Mouse (Mus musculus) ZHBTc4 (cell line): Measurements from ENCODE around the gene Catsper3.
A peak's percentile ranks its signal among the peaks of the same experiment; 100 is the strongest.

ENCODE experiments used
- DNase-seq: peaks from one replicate; pipeline ENCODE4 v3.0.0-alpha.2; 2011; ENCODE audit warnings: low read depth, low spot score

Gene Catsper3

DNA sequence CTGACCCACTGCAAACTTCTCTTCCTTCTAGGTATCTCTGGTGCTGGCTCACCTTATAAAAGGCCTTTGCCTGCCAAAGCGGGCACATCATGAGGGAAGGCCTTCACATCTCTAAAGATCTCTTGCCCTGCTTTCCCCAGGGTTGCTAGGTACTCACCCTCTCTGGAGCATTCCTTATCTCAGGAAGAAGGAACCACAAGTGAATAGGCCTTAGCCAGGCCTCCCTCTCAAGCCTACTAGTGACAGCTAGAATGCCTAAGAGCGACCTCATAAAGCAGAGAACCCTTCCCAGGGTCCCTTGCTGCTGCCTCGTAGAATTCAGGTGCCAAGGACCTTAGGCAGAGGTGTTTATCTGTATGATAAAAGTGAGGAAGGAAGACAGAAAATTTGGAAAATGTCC is at the start of gene Catsper3:
Gene Catsper3, plus strand, starts transcription at position 301 of the 400 bp plus-strand sequence.
- no peak for DNase-seq

DNA sequence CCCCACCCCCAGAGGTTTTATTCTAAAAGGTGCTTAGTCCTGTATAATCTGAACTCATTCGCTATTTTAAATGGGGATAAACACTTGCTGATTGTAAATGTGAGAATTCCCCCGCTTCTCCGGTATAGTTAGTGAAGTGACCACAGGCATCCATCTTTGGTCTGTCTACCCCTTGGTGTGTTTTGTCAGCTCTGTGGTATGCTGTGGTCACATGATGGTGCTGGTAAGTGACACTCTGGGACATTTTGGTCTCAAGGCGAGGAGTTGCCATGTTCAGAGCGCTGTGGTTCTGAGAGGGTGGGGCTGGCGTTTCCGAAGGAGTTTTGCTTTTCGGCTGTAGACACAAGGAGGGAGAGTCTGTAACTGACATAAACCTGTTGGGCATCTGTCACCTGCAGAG is 46.5 kb upstream of the Catsper3 start:
- DNase-seq, result no peak

DNA sequence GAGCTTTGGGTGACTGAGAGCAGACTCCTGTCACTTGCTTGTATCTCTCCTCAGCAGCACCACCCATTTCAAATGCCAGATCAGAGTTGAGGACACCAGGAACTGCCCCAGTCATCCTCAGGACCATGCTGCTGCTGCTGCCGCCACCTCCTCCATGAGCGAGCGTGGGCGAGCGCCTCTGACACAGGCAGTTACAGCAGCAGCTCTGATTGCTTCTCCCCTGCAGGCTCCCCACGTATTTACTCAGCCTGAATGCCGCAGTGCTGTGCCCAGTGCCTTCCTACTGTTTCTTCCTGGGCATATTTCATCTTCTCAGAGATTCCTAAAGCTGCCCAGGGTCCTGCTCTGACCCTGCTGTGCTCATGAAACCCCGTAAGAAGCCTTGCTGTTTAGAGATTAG is 42.1 kb upstream of the Catsper3 start:
- DNase-seq, result no peak

DNA sequence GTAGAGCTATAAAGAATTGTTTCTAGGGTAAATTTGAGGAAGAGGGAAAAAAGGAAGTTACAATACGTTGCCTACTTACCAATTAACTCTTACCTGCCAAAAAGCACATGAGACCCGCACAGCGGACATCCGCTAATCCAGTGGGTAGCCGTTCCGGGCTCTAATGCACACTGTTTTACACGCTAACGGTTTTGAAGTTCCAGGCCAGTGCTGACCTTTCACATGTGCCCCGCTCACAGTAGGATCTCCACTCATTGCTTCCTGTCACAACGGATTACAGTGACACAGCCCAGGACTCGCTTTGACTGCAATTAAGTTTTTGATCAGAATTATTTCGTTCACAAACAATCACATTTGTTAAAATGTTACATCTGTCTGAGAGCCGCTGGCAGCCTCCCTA is 30.0 kb upstream of the Catsper3 start:
- DNase-seq, result no peak

DNA sequence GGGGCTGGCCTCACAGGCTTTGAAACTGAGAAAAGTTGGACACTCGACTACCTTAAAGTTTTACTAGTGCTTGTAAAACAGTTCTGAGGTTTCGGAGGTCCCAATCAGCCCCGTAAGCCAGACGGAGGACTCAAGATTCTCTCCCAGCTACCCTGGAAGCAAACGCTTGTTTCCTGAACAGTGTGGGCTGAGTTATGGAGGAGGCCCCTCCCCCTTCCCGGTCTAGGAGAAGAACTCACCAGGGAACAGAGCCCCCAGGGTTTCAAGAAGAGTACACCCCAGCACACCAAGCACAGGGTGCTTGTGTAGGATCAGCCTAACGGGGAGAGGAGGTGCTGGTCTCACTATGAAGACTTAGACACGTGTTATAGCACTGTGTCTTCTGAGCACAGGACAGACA is 27.6 kb upstream of the Catsper3 start:
- DNase-seq, result peak; percentile 67

DNA sequence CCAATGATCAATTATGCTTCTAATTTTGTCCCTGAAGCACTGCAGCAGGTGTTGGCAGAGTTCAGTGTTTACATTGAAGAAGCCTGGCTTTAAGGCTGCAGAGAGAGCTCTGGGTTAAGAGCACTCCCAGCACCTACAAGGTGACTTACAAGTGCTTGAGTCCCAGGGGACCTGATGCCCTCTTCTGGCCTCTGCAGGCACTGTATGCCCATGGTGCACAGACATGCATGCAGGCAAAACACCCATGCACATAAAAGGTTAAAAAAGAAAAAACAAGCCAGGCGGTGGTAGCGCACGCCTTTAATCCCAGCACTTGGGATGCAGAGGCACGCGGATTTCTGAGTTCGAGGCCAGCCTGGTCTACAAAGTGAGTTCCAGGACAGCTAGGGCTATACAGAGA is 26.7 kb upstream of the Catsper3 start:
- DNase-seq, result peak; percentile 86

DNA sequence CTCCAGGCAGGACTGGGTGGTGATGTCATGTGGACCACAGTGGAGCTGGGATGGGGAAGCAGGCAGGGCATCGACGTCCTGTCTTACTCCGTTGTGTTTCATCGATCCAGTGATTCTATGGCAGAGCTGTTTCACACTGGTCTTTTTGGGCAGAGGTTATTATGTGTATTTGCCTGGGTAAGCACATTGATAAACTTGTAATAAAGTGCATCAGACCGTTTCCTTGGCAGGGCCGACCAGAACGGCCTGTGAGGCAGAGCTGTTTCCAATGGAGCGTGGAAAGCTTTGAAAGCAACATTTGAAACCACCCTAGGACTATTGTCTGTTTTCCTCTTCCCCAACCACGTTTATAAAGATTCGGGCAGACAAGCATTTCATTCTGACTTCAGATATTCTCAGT is 23.8 kb upstream of the Catsper3 start:
- DNase-seq, result no peak

DNA sequence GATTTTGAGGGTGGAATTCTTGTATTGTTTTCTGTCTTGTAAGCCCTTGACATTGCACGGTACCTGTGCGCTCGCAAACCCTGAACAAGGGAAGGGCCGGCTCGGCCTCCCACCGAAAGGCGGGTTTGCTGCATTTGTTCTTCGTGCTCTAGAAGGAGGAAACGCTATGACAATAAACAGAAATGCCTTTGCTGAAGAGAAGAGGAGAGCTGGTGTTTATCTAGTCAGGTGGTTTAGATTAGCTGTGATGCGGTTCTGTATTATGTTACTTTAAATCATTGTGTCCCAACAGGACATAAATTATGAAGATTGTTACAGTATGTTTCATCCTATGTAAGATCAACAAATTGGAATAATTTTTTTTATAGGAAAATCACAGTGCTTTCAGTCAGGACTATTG is 22.9 kb upstream of the Catsper3 start:
- no peak for DNase-seq

DNA sequence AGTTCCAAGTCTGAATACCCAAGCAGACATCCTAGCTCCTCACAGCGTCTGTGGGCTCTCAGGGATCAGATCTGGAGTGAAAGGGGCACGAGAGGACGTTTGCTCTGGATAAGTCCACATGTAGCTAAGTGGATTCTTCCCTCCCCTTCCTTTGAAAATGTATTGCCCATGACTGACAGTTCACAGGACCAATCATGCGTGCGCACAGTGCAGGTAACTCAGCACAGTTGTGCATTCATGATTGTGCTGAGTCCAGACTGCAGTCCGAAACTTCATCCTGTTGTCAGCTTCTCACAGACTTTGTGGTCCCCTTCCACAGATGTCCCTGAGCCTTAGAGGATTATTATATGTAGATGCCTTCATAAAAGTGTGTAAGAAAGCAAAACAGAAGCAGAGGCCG is 10.0 kb upstream of the Catsper3 start:
- no peak for DNase-seq

DNA sequence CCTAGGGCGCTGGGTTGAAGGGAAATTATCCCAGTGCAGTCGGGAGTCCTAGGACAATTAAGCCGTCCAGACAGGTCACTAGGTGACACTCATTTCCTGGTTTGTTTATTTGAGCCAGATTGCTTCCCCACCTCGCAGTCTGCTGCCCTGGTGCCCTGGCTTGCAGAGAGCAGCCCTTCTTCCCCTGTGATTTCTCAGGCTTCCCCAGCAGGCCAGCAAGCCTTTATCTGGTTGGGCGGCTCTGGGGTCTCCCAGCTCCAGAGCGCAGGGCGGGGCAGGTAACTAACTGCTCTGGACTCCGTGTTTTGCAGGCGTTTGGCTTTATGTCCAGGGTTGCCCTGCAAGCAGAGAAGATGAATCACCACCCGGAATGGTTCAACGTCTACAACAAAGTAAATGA is 9.3 kb upstream of the Catsper3 start:
- no peak for DNase-seq

DNA sequence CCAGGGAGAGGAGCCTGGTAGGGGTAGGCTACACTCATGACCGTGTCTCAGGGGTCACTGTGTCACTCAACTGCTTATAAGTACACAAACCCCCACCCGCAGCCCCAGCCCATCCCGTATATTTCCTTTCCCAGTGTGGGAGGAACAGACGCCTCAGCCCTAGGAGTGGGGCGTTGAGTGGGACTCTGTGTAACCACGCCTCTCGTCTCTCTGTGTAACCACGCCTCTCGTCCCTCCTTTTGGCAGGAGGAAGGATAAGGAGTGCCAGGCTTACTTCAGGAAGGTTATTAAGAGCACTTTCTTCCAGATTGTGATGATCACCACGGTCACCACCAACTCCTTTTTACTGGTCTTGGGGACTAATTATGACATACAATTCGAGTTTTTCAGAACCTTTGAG is 1.8 kb downstream of the Catsper3 start:
- DNase-seq, result no peak

DNA sequence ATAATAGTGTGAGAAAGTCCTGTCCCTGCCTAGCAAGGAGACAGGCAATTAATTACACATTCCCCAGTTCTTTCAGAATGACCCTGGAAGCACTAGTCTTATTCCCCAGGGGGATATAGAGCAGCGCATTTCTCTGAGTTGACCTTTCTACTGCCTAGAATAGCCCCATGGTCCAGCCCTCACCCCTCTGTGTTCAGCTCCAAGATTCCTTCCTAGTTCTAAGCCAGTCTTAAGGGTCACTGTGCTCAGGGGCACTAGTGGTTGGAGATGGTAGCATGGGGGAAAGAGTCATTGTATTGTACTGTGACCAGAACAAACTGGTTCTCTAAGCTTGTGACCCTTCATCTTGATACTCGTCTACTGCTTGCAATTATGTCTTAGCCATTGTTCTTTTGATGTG is 16.9 kb downstream of the Catsper3 start:
- no peak for DNase-seq

DNA sequence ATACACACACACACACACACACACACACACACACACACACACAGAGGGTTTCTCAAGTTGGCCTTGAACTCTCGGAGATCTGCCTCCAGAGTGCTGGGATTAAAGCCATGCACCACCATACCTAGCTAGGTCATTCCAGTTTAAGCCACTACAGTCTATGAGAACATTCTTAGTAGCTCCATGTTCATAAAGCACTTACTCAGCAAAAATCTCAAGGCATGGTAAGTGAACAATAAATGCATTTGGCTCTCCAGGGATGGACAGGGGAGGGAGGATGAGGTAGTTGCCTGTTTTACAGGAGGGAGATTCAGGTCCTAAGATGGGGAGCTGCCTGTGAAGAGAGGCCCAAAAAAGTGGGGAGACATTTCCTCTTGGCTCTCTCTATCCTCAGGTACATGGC is 19.6 kb downstream of the Catsper3 start:
- no peak for DNase-seq

DNA sequence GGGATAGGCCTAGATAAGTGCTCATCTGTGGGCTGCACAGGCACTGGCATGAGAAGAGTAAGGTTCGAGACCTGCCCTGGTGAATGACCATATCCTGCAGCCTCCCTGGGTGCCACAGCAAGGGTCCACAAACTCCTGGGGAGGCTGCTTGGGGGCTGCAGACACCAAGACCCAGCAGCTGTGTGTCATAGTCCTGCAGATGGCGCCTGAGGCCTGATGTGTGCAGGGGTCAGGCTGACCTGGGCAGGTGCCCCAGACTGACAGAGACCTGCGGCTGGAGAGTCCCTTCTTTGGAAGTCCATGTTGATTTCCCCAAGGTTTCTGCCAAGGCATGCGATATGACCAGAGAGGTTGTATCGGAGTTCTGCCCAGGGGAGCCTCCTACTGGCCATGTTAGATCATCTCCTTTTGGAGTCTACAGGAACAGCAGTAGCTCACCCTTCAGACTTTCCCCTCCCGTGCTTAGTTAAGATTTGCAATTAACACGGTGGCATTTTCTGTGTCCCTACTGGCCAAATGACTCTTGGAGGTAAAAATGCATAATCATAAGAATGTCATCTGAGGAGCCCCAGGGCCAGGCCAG is 24.8 kb downstream of the Catsper3 start:
- no peak for DNase-seq

DNA sequence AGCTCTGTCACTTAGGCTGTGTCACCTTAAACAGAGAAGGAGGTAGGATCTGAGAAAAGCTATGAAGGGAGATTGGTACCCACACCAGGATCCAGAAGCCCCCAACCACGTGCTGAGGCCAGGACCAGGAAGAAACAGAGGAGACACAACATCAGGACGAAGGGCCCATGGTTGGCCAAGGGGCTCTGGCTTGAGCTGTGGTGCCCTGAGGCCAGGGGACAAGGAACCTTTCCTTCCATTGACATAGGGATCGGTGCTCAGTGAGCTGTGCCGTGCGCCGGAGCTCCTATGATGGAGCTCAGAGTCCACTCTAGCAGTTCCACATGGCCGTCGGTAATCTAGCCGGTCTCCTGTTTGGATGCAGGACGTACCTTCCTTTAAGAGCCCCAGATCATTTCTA is 25.3 kb downstream of the Catsper3 start:
- no peak for DNase-seq

DNA sequence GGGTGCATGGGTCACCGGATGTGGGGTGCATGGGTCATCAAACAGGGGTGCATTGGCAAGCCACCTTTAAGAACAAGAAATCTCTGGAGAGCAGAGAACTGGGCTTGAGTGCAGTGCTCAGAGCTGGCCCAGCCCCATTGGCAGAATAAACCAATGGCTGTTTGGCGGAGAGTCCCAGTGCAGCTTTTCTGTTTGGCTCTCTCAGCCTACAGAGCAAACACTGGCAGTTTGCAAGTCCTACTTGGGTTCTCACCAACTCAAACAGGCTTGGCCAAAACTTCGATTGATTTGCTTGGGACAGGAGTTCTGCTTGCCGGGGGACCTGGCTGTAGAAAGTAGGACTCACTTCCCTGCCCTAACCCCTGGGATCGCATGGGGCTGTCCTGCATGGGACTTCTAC is 26.6 kb downstream of the Catsper3 start:
- no peak for DNase-seq

DNA sequence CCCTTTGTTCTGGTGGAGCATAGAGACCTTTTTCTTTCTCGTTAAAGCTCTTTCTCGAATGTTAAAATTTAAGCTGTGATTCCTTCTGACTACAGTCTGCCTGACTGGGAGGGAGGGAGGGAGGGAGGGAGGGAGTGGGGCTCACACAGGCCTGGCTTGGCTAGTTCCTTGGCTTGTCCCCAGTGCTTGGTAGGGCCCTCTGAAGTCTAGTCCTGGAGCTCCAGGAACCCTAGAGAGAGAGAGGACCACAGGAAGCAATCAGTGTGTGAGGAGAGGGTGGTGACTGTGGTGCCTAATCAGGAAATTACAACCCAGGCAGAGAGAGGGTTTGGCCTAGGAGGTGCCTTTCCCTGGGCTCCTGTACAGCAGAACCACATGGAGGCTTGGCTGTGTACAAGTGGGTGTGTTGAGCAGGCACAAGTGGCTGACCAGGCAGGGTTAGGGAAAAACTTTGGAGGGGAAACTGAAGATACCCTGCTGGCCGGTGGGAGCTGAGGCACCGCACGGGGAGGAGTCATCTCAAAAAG is 29.2 kb downstream of the Catsper3 start:
- DNase-seq, result no peak

DNA sequence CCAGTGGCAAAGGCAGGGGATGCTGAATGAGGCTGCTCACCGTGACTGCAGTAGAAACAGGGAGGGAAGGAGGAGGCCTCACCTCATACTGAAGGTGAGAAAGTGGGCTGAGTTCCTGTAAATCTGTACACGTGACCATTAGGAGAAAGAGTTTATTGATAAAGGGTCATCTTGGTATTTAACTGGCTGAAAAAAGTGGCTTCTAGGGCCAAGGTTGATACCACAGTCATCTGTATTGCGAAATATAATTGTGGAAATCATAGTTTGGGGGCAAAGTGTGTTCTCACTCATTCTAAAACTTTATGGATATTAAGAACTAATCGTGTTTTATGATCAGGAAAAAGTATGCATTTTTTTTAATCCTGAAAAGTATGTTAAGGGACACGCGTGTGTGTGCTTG is 30.5 kb downstream of the Catsper3 start:
- DNase-seq, result no peak

DNA sequence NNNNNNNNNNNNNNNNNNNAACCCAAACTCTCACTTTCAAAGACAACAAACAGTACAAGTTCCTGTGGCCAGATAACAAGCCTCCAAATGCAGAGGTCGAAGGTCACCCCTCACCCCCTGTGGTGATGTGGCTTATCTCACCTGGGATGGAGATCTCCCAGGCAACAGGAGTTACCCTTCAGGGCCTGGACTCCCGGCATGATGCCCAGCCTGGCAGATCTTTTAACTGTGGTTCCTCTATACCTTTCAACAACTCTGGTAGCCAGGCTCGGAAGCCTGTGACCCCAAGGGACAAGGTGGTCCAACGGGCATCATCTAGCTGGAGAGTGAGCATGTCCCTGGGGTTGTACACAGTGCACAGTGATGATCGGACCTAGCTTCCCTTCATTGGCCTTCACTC is 38.1 kb downstream of the Catsper3 start:
- DNase-seq, result no peak

DNA sequence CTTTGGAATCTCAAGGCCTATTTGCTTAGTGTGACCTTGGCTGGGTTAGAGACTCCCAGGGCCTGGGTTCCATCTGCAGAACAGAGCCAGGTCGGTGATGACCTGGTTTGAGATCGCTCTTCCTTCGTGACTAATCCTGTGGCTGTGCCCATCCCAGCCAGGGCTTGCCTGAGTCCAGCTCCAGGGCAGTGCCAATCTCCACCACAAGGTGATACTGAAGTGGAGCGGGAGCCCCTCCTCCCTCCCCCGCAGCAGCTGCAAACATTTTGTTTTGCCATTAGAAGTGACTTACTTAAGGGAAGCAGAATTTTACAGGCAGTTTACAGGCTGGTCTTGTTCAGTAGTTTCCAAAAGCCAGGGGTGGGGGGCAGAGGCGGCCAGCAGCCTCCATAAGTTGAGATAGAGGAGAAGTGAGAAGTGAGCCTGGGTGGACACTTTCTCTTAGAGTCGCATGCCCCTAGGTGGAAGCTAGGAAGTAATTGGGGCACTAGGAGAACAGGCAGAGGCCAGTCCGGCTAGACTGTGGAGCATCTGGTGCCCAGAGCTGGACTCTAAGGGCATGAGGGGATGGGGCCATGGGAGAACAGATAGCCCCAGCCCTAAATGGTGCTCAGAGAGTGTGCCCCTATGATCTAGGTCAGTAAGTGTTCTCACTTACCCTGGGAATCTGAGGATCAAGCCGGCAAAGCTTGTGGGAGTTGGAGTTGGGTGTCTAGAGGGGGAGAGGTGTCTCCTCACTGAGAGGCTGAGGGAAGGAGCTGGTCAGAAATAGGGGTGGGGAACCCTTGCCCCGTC is 40.0 kb downstream of the Catsper3 start:
- DNase-seq, result no peak

DNA sequence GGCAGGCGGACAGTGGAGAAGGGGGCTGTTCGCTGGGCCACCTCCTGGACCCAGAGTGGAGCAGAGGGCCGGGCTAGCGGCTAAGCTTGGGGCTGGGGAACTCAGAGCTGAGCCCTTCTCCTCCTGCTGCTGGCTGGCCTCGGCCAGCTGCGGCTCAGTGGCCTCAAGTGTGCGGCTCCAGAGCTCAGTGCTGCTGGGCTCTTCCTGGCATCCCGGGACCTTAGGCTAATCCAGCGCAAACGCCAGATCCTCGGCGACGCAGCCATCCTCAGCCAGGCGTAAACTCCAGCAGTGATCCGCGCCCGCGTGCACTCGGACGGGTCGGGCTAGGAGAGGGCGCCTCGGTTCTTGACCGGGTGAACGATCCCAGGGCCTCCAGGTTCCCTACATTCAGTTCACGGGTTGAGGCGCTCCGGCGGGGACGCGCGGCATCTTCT is 40.9 kb downstream of the Catsper3 start:
- DNase-seq, result peak; percentile 57

DNA sequence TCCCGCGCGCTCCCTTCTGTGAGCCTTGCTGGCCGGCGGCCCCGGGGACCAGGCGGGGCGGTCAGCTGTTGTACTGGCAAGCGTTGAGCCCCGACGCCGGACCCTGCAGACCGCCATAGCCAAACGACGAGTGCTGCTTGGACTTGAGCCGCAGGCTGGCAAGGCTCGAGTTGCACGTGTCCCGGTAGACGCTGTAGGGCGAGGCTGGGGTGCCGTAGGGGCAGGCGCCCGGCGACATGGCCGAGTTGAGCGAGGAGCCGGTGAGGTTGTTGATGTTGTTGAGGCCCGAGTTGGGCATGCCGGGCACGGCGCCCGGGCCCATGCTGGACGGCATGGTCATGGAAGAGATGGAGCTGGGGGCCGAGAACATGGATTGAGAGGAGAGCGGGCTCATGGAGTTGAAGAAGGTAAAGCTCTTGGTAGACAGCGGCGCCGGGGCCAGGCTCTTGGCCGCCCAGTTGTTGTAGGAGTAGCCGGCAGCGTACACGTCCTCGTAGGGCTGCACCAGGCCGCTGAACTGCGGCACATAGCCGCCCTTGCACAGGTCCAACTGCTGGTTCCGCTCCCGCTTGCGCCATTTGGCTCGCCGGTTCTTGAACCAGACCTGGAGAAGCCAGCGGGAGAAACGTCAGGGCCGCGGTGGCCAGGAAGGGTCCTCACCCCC is 41.8 kb downstream of the Catsper3 start:
- peak; percentile 63 for DNase-seq
